12 mouse cellular contexts compared by ENCODE assay signal in genomic region chr7:45155590-45155989, GRCm38 (mm10). TPM values are rescaled to one million over a fixed set of nuclear protein-coding genes. Genes with fewer than 3 reads are reported as not detected.
A peak's percentile ranks its signal among the peaks of the same experiment; 100 is the strongest.
DNase-seq lines count a peak whose midpoint lies in the region; ATAC-seq and TF ChIP-seq lines count a peak whose summit lies in the region.
"Had no signal": no experiment of that assay in that cellular context is flagged by ENCODE, and none has a peak within 500 bp of the region (broad histone marks: within the 10 kb centered on the region; RNA-seq: fewer than 3 reads in every experiment).

No protein-coding gene starts in this region.

- H3K27me3 ChIP-seq in forebrain, embryonic 13.5 days, result no peaks in the 10 kb centered on the region
- H3K27me3 ChIP-seq in forebrain, embryonic 14.5 days (replicated peaks; ENCODE audit: control insufficient read depth, insufficient read depth, low read length), result no peaks in the 10 kb centered on the region
- H3K27me3 ChIP-seq in lung, embryonic 15.5 days, result no peaks in the 10 kb centered on the region
- H3K27me3 ChIP-seq in hindbrain, postnatal 0 days (ENCODE audit: insufficient read depth, low read length), result no peaks in the 10 kb centered on the region
- H3K27me3 ChIP-seq in stomach, embryonic 15.5 days (replicated peaks), result no peaks in the 10 kb centered on the region

- no peak for TF ChIP-seq CTCF in hindbrain, postnatal 0 days (IDR thresholded peaks at IDR 0.05; ENCODE audit: low read depth)

- no peaks in the 10 kb centered on the region for H3K9me3 ChIP-seq in forebrain, embryonic 13.5 days (replicated peaks)
- H3K9me3 ChIP-seq in forebrain, embryonic 14.5 days (replicated peaks; ENCODE audit: control insufficient read depth, low read length), result no peaks in the 10 kb centered on the region
- no peaks in the 10 kb centered on the region for H3K9me3 ChIP-seq in lung, embryonic 15.5 days
- H3K9me3 ChIP-seq in hindbrain, postnatal 0 days (ENCODE audit: low read length), result no peaks in the 10 kb centered on the region
- H3K9me3 ChIP-seq in stomach, embryonic 15.5 days, result no peaks in the 10 kb centered on the region

- H3K4me3 ChIP-seq in forebrain, embryonic 13.5 days, result no peak overlapping the region
- no peak overlapping the region for H3K4me3 ChIP-seq in forebrain, embryonic 14.5 days (ENCODE audit: low read depth, low read length)
- H3K4me3 ChIP-seq in lung, embryonic 15.5 days, result no peak overlapping the region
- no peak overlapping the region for H3K4me3 ChIP-seq in hindbrain, postnatal 0 days (ENCODE audit: low read length)
- no peak overlapping the region for H3K4me3 ChIP-seq in stomach, embryonic 15.5 days (replicated peaks)

- H3K9ac ChIP-seq in forebrain, embryonic 13.5 days, result no peak overlapping the region
- no peak overlapping the region for H3K9ac ChIP-seq in forebrain, embryonic 14.5 days (ENCODE audit: low read length)
- H3K9ac ChIP-seq in lung, embryonic 15.5 days, result no peak overlapping the region
- no peak overlapping the region for H3K9ac ChIP-seq in hindbrain, postnatal 0 days (replicated peaks; ENCODE audit: low read length)
- no peak overlapping the region for H3K9ac ChIP-seq in stomach, embryonic 15.5 days

- no peak overlapping the region for H3K27ac ChIP-seq in forebrain, embryonic 13.5 days
- no peak overlapping the region for H3K27ac ChIP-seq in forebrain, embryonic 14.5 days (ENCODE audit: low read depth, low read length)
- no peak overlapping the region for H3K27ac ChIP-seq in lung, embryonic 15.5 days
- H3K27ac ChIP-seq in hindbrain, postnatal 0 days, result no peak overlapping the region
- H3K27ac ChIP-seq in stomach, embryonic 15.5 days, result no peak overlapping the region

- 87% methylated on average over 9 of the region's 9 CpGs for WGBS in forebrain, embryonic 13.5 days
- 91% methylated on average over 9 of the region's 9 CpGs for WGBS in forebrain, embryonic 14.5 days
- 80% methylated on average over 9 of the region's 9 CpGs for WGBS in lung, embryonic 15.5 days
- WGBS in hindbrain, postnatal 0 days, result 86% methylated on average over 9 of the region's 9 CpGs
- 83% methylated on average over 9 of the region's 9 CpGs for WGBS in stomach, embryonic 15.5 days

- no peak for ATAC-seq in forebrain, embryonic 13.5 days
- ATAC-seq in forebrain, embryonic 14.5 days, result no peak
- ATAC-seq in lung, embryonic 15.5 days (ENCODE audit: borderline replicate concordance, extremely low read depth, low FRiP score, low TSS enrichment), result no peak
- no peak for ATAC-seq in hindbrain, postnatal 0 days
- ATAC-seq in stomach, embryonic 15.5 days (ENCODE audit: insufficient read depth, low FRiP score, low read depth), result no peak

- peaks cover 30% of the 10 kb centered on the region for H3K4me1 ChIP-seq in forebrain, embryonic 13.5 days
- H3K4me1 ChIP-seq in forebrain, embryonic 14.5 days (ENCODE audit: control insufficient read depth, insufficient read depth, low read length), result peaks cover 8% of the 10 kb centered on the region
- peaks cover 32% of the 10 kb centered on the region for H3K4me1 ChIP-seq in lung, embryonic 15.5 days
- peaks cover 7% of the 10 kb centered on the region; the same call in 1 of the 2 replicates for H3K4me1 ChIP-seq in hindbrain, postnatal 0 days (ENCODE audit: insufficient read depth, low read length)
- peaks cover 16% of the 10 kb centered on the region for H3K4me1 ChIP-seq in stomach, embryonic 15.5 days

- no peak for DNase-seq in forebrain, embryonic 14.5 days (ENCODE audit: low spot score)
- DNase-seq in lung, adult 18-20 months, result no peak
- DNase-seq in hindbrain, postnatal 0 days (ENCODE audit: low spot score), result no peak
- DNase-seq in frontal cortex, postnatal 14 days (ENCODE audit: low spot score in 2 of 2), result no peak
- DNase-seq in embryo, embryonic 10.5 days (ENCODE audit: low spot score), result no peak
- DNase-seq: right cerebral cortex, adult 18-20 months had no signal

- peak overlapping the region; percentile 74; the same call in 1 of the 2 replicates for H3K4me2 ChIP-seq in forebrain, embryonic 13.5 days
- H3K4me2 ChIP-seq in forebrain, embryonic 14.5 days (ENCODE audit: low read length), result no peak overlapping the region
- H3K4me2 ChIP-seq in lung, embryonic 15.5 days, result peak overlapping the region; percentile 83; the same call in 1 of the 2 replicates
- H3K4me2 ChIP-seq in hindbrain, postnatal 0 days (ENCODE audit: low read depth, low read length), result peak overlapping the region; percentile 89
- peak overlapping the region; percentile 72; the same call in 1 of the 2 replicates for H3K4me2 ChIP-seq in stomach, embryonic 15.5 days

- peaks cover 30% of the 10 kb centered on the region for H3K36me3 ChIP-seq in forebrain, embryonic 13.5 days (ENCODE audit: poor library complexity, severe bottlenecking)
- peaks cover 19% of the 10 kb centered on the region; the same call in 1 of the 2 replicates for H3K36me3 ChIP-seq in forebrain, embryonic 14.5 days (ENCODE audit: control insufficient read depth, insufficient read depth, low read length)
- H3K36me3 ChIP-seq in lung, embryonic 15.5 days, result peaks cover 25% of the 10 kb centered on the region; the same call in 1 of the 2 replicates
- 0 out of 2 replicates have a peak, but pooled peaks cover 4% of the 10 kb centered on the region for H3K36me3 ChIP-seq in hindbrain, postnatal 0 days (ENCODE audit: insufficient read depth, low read length)
- 0 out of 2 replicates have a peak, but pooled peaks cover 4% of the 10 kb centered on the region for H3K36me3 ChIP-seq in stomach, embryonic 15.5 days

RNA-seq across cellular contexts. Expression of gene Aldh16a1, which starts 1.2 kb away (rescaled TPM):
- polyA plus RNA-seq in forebrain, embryonic 13.5 days (2015; fragmentation: Nextera tagmentation; extraction: Ambion mirVana), result 35.6 and 36.4 TPM in 2 replicates
- polyA plus RNA-seq in forebrain, embryonic 14.5 days (2014; fragmentation: Nextera tagmentation; extraction: Ambion mirVana), result 24.4 and 26.8 TPM in 2 replicates
- 54.8 and 56.8 TPM in 2 replicates for polyA plus RNA-seq in lung, embryonic 15.5 days (2015; fragmentation: Nextera tagmentation; extraction: Ambion mirVana)
- 30.5 and 30.9 TPM in 2 replicates for total RNA-seq in hindbrain, postnatal 0 days (2014; rRNA removed)
- 19.0 and 20.6 TPM in 2 replicates for polyA plus RNA-seq in hindbrain, postnatal 0 days (2015; fragmentation: Nextera tagmentation; extraction: Ambion mirVana)
- polyA plus RNA-seq in stomach, embryonic 15.5 days (2015; fragmentation: Nextera tagmentation; extraction: Ambion mirVana), result 49.3 and 58.7 TPM in 2 replicates

RNA-seq across cellular contexts. Expression of gene Pih1d1, which starts 1.5 kb away (rescaled TPM):
- 97.5 TPM in 2 replicates for polyA plus RNA-seq in forebrain, embryonic 13.5 days (2015; fragmentation: Nextera tagmentation; extraction: Ambion mirVana)
- polyA plus RNA-seq in forebrain, embryonic 14.5 days (2014; fragmentation: Nextera tagmentation; extraction: Ambion mirVana), result 101 and 108 TPM in 2 replicates
- 100 and 103 TPM in 2 replicates for polyA plus RNA-seq in lung, embryonic 15.5 days (2015; fragmentation: Nextera tagmentation; extraction: Ambion mirVana)
- total RNA-seq in hindbrain, postnatal 0 days (2014; rRNA removed), result 119 and 124 TPM in 2 replicates
- 79.3 and 80.5 TPM in 2 replicates for polyA plus RNA-seq in hindbrain, postnatal 0 days (2015; fragmentation: Nextera tagmentation; extraction: Ambion mirVana)
- polyA plus RNA-seq in stomach, embryonic 15.5 days (2015; fragmentation: Nextera tagmentation; extraction: Ambion mirVana), result 80.3 and 90.0 TPM in 2 replicates

RNA-seq across cellular contexts. Expression of gene Slc17a7, which starts 8.2 kb away (rescaled TPM):
- polyA plus RNA-seq in forebrain, embryonic 13.5 days (2015; fragmentation: Nextera tagmentation; extraction: Ambion mirVana), result 9.3 and 14.2 TPM in 2 replicates
- 14.6 and 15.9 TPM in 2 replicates for polyA plus RNA-seq in forebrain, embryonic 14.5 days (2014; fragmentation: Nextera tagmentation; extraction: Ambion mirVana)
- polyA plus RNA-seq in lung, embryonic 15.5 days (2015; fragmentation: Nextera tagmentation; extraction: Ambion mirVana), result 0.33 and 0.55 TPM in 2 replicates
- total RNA-seq in hindbrain, postnatal 0 days (2014; rRNA removed), result 9.8 and 13.5 TPM in 2 replicates
- 4.2 and 4.6 TPM in 2 replicates for polyA plus RNA-seq in hindbrain, postnatal 0 days (2015; fragmentation: Nextera tagmentation; extraction: Ambion mirVana)
- 0.13 TPM in 1 of 2 replicates, not detected in the other for polyA plus RNA-seq in stomach, embryonic 15.5 days (2015; fragmentation: Nextera tagmentation; extraction: Ambion mirVana)
- total RNA-seq: common myeloid progenitor, adult 5-6 weeks had no signal

RNA-seq across cellular contexts. Expression of gene Flt3l, which starts 19.4 kb away (rescaled TPM):
- 0.79 and 0.92 TPM in 2 replicates for polyA plus RNA-seq in forebrain, embryonic 13.5 days (2015; fragmentation: Nextera tagmentation; extraction: Ambion mirVana)
- 0.61 and 1.3 TPM in 2 replicates for polyA plus RNA-seq in forebrain, embryonic 14.5 days (2014; fragmentation: Nextera tagmentation; extraction: Ambion mirVana)
- 1.5 and 8.3 TPM in 2 replicates for polyA plus RNA-seq in lung, embryonic 15.5 days (2015; fragmentation: Nextera tagmentation; extraction: Ambion mirVana)
- 5.8 and 8.0 TPM in 2 replicates for total RNA-seq in hindbrain, postnatal 0 days (2014; rRNA removed)
- polyA plus RNA-seq in hindbrain, postnatal 0 days (2015; fragmentation: Nextera tagmentation; extraction: Ambion mirVana), result 2.1 and 3.0 TPM in 2 replicates
- polyA plus RNA-seq in stomach, embryonic 15.5 days (2015; fragmentation: Nextera tagmentation; extraction: Ambion mirVana), result 2.2 and 2.5 TPM in 2 replicates

RNA-seq across cellular contexts. Expression of gene Gm45713, which starts 19.6 kb away (rescaled TPM):
- polyA plus RNA-seq in forebrain, embryonic 13.5 days (2015; fragmentation: Nextera tagmentation; extraction: Ambion mirVana), result 0.13 and 0.31 TPM in 2 replicates
- polyA plus RNA-seq in forebrain, embryonic 14.5 days (2014; fragmentation: Nextera tagmentation; extraction: Ambion mirVana), result 0.22 and 0.88 TPM in 2 replicates
- 0.19 and 0.20 TPM in 2 replicates for polyA plus RNA-seq in lung, embryonic 15.5 days (2015; fragmentation: Nextera tagmentation; extraction: Ambion mirVana)
- not detected in 2 replicates for total RNA-seq in hindbrain, postnatal 0 days (2014; rRNA removed)
- 0.15 TPM in 1 of 2 replicates, not detected in the other for polyA plus RNA-seq in hindbrain, postnatal 0 days (2015; fragmentation: Nextera tagmentation; extraction: Ambion mirVana)
- polyA plus RNA-seq in stomach, embryonic 15.5 days (2015; fragmentation: Nextera tagmentation; extraction: Ambion mirVana), result 0.42 TPM in 1 of 2 replicates, not detected in the other
- total RNA-seq: common myeloid progenitor, adult 5-6 weeks; gastrocnemius, adult 8-10 months; left cerebral cortex, adult 2 months had no signal
